Mouse (Mus musculus) erythroblast, embryonic 14.5 days (primary cell): ENCODE data around the gene Pde4b.

Source experiments
- GATA1 ChIP-seq: IDR thresholded peaks from 2 replicates; pipeline ENCODE4 v1.6.1; 2012; ENCODE audit warnings: low read length, inconsistent platforms, mixed read lengths
- TAL1 ChIP-seq: IDR thresholded peaks from 3 replicates; pipeline ENCODE4 v1.6.1; 2012; ENCODE audit warnings: low read length, inconsistent platforms, mixed read lengths

DNA sequence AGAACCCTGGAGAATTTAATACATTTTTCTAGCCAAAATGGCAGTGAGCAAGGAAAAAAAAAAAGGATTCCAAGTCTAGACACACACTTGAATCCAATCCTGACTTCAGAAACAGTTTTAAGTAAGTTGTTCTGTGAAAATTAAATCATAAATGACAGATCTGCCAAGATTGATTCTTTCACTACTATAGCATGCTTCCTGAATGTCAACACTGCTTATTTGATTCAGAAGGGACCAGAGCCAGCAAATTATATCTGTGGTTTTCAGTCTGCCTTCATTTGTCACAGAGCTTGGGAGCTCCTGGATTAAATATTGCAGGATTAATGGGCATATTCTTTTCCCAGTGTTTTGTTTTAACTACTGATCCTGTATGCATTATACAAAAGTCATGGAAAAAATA, 223.3 kb downstream of the Pde4b start:
- no peak for TF ChIP-seq TAL1
- TF ChIP-seq GATA1 = no peak
